Mouse (Mus musculus): ENCODE measurements around the gene Gm17402. TPM values are rescaled to one million over a fixed set of nuclear protein-coding genes. Genes with fewer than 3 reads are reported as not detected.

Gene Gm17402
- total and polyA plus RNA-seq, 3 experiments, result not detected

DNA sequence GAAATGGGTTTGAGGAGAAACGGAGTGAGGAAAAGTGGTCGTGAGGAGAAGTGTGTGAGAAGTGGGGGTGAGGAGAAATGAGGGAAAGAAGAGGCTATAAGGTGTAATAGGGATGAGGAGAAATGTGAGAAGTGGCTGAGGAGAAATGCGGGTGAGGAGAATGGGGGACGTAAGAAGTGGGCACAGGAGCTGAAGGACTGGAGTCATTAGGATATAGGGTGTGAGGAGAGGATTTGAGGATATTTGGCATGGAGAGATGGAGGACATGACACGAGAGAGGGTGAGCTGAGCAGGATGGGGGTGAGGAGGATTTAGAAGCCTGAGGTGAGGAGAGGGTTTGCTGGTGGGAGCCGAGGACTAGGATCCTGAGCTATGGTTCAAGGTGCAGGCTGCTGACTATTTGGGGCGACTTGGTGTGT lies 594 bp downstream of the Gm17402 start:
- H3K4me1 ChIP-seq (ENCODE audit: control insufficient read depth in 1 of 2, insufficient read depth in 2 of 2), result no peaks in the 10 kb centered on the region
- no peak overlapping the region for H3K4me3 ChIP-seq (replicated peaks in 1 of 3; ENCODE audit: low read depth in 2 of 3, low read length in 2 of 3, poor library complexity in 1 of 3)
- no peak for TF ChIP-seq SIN3A (IDR thresholded peaks at IDR 0.05; ENCODE audit: low read length)
- no peak for TF ChIP-seq SMC3 (IDR thresholded peaks at IDR 0.05; ENCODE audit: low read depth, low read length)
- TF ChIP-seq MXI1 (IDR thresholded peaks at IDR 0.05; ENCODE audit: low read depth, low read length), result no peak
- TF ChIP-seq JUND (conservative IDR thresholded peaks at IDR 0.05; ENCODE audit: low read depth, low read length), result no peak
- TF ChIP-seq MAFK (IDR thresholded peaks at IDR 0.05; ENCODE audit: insufficient replicate concordance, low read length), result no peak
- no peak for TF ChIP-seq ZMIZ1 (IDR thresholded peaks at IDR 0.05; ENCODE audit: low read depth, low read length)
- no peak for TF ChIP-seq POLR2AphosphoS2 (IDR thresholded peaks at IDR 0.05; ENCODE audit: low read depth, low read length)
- dilution Hi-C loops (cut with MboI; ENCODE audit: extremely low pct_ligation_motif_present, extremely low pct_unique_long_range_greater_than_20kb, low sequenced_read_pairs), result no loop called here
- H3K36me3 ChIP-seq (replicated peaks in 1 of 2; ENCODE audit: control insufficient read depth in 1 of 2, insufficient read depth in 1 of 2, low read length in 1 of 2), result no peaks in the 10 kb centered on the region
- no peak overlapping the region for H3K9ac ChIP-seq (ENCODE audit: insufficient read depth, low read depth)
- DNase-seq (ENCODE audit: extremely low read depth), result no peak
- peaks cover 4% of the 10 kb centered on the region for H3K9me3 ChIP-seq (replicated peaks; ENCODE audit: low read length)
- no peaks in the 10 kb centered on the region for H3K27me3 ChIP-seq (replicated peaks)
- no peak overlapping the region for H3K4me2 ChIP-seq (ENCODE audit: insufficient read depth, low read depth, poor library complexity, severe bottlenecking)
- no peaks in the 10 kb centered on the region for H3K79me2 ChIP-seq (replicated peaks; ENCODE audit: control insufficient read depth, extremely low read depth, insufficient read depth, poor library complexity, severe bottlenecking)
- in situ Hi-C loops (cut with MboI; ENCODE audit: low pct_ligation_motif_present, low pct_unique_long_range_greater_than_20kb, low sequenced_read_pairs), result no loop called here
- H3K27ac ChIP-seq (ENCODE audit: insufficient read depth, low read depth), result no peak overlapping the region

DNA sequence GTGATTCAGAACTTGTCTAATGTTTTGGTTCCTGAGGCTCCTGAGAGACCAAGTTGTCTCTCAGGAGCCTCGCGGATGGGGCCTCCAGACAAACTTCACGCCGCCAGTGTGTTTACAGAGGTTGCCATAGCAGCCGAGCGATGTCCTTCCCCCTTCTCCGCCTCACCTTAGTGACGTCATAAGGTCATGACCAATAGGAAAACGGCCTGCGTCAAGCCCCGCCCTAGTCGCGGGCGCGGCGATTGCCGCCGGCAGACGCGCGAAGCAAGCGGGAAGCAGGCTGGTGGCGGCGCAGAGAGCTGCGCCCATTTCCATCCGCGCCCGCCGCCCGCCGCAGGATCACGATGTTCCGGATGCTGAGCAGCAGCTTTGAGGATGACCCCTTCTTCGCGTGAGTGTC lies 1.1 kb downstream of the Gm17402 start, which contains the start of gene Mlf1:
TSS of gene Mlf1 (plus strand) at position 226 of the 400 bp plus-strand sequence.
- H3K4me2 ChIP-seq (ENCODE audit: insufficient read depth, low read depth, poor library complexity, severe bottlenecking), result no peak within 1 kb of the TSS; the same call in 1 of the 2 replicates

DNA sequence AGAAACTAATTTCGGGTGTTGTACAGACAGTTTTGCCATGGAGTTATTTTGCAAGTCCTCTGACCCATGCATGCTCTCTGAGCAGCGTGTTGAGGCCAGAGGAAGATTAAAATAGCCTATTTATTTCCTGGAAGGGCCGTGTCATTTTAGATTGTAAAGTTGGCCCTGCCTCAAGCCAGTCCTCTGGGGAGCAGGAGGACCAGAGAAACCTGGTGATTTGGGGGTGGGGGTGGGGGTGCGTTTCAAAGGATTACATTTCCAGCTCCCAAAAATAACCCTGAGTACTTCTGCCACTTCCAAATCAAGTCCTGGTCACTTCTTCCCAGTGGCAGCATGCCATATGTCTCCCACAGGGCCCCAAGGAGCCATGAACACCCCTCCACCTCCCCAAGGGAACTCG lies 2.2 kb downstream of the Gm17402 start:
- no peaks in the 10 kb centered on the region for H3K27me3 ChIP-seq (replicated peaks)
- H3K9me3 ChIP-seq (replicated peaks; ENCODE audit: low read length), result peaks cover 4% of the 10 kb centered on the region
- TF ChIP-seq SIN3A (IDR thresholded peaks at IDR 0.05; ENCODE audit: low read length) (no peak), KAT2A (IDR thresholded peaks at IDR 0.05; ENCODE audit: insufficient replicate concordance, low read length) (no peak), EP300 (IDR thresholded peaks at IDR 0.05; ENCODE audit: low read length) (no peak), ZC3H11A (IDR thresholded peaks at IDR 0.05; ENCODE audit: low read depth, low read length) (no peak), ELF1 (IDR thresholded peaks at IDR 0.05; ENCODE audit: low read depth, low read length) (no peak), E2F4 (IDR thresholded peaks at IDR 0.05; ENCODE audit: insufficient replicate concordance, low read depth, low read length) (no peak), NELFE (IDR thresholded peaks at IDR 0.05; ENCODE audit: low read depth, low read length) (no peak), JUND (conservative IDR thresholded peaks at IDR 0.05; ENCODE audit: low read depth, low read length) (no peak), SMC3 (IDR thresholded peaks at IDR 0.05; ENCODE audit: low read depth, low read length) (no peak), MAFK (IDR thresholded peaks at IDR 0.05; ENCODE audit: insufficient replicate concordance, low read length) (no peak), CHD1 (IDR thresholded peaks at IDR 0.05; ENCODE audit: low read depth, low read length) (no peak), NRF1 (IDR thresholded peaks at IDR 0.05; ENCODE audit: low read depth, low read length) (no peak), MYC (IDR thresholded peaks at IDR 0.05; ENCODE audit: low read depth, low read length) (no peak), MAZ (IDR thresholded peaks at IDR 0.05; ENCODE audit: low read depth, low read length) (no peak), ZNF384 (IDR thresholded peaks at IDR 0.05; ENCODE audit: low read depth, low read length) (no peak), POLR2AphosphoS2 (IDR thresholded peaks at IDR 0.05; ENCODE audit: low read depth, low read length) (no peak), USF1 (IDR thresholded peaks at IDR 0.05; ENCODE audit: low read depth, low read length) (no peak), GABPA (IDR thresholded peaks at IDR 0.05; ENCODE audit: insufficient replicate concordance, low read depth, low read length) (no peak), BHLHE40 (IDR thresholded peaks at IDR 0.05; ENCODE audit: low read depth, low read length) (no peak)
- no peak overlapping the region for H3K27ac ChIP-seq (ENCODE audit: insufficient read depth, low read depth)
- in situ Hi-C loops (cut with MboI; ENCODE audit: low pct_ligation_motif_present, low pct_unique_long_range_greater_than_20kb, low sequenced_read_pairs) (no loop called here), dilution Hi-C loops (cut with MboI; ENCODE audit: extremely low pct_ligation_motif_present, extremely low pct_unique_long_range_greater_than_20kb, low sequenced_read_pairs) (no loop called here)
- no peaks in the 10 kb centered on the region for H3K4me1 ChIP-seq (ENCODE audit: control insufficient read depth in 1 of 2, insufficient read depth in 2 of 2)
- H3K9ac ChIP-seq (ENCODE audit: insufficient read depth, low read depth), result no peak overlapping the region
- DNase-seq (ENCODE audit: extremely low read depth), result no peak
- H3K79me2 ChIP-seq (replicated peaks; ENCODE audit: control insufficient read depth, extremely low read depth, insufficient read depth, poor library complexity, severe bottlenecking), result no peaks in the 10 kb centered on the region
- H3K4me3 ChIP-seq (replicated peaks in 1 of 3; ENCODE audit: low read depth in 2 of 3, low read length in 2 of 3, poor library complexity in 1 of 3), result no peak overlapping the region
- no peaks in the 10 kb centered on the region for H3K36me3 ChIP-seq (replicated peaks in 1 of 2; ENCODE audit: control insufficient read depth in 1 of 2, insufficient read depth in 1 of 2, low read length in 1 of 2)
- H3K4me2 ChIP-seq (ENCODE audit: insufficient read depth, low read depth, poor library complexity, severe bottlenecking), result peak overlapping the region; percentile 25; the same call in 1 of the 2 replicates

More for the DNA sequence above, 1.1 kb downstream of the Gm17402 start, which contains the start of gene Mlf1:
- no peak for TF ChIP-seq MAX (IDR thresholded peaks at IDR 0.05; ENCODE audit: low read length)
- no peak for TF ChIP-seq GABPA (IDR thresholded peaks at IDR 0.05; ENCODE audit: insufficient replicate concordance, low read depth, low read length)
- no peak for TF ChIP-seq HCFC1 (IDR thresholded peaks at IDR 0.05; ENCODE audit: low read depth, low read length)
- no peak for TF ChIP-seq EP300 (IDR thresholded peaks at IDR 0.05; ENCODE audit: low read length)
- no peak for TF ChIP-seq POLR2A (IDR thresholded peaks at IDR 0.05; ENCODE audit: low read depth, low read length)
- no peak for TF ChIP-seq KAT2A (IDR thresholded peaks at IDR 0.05; ENCODE audit: insufficient replicate concordance, low read length)
- TF ChIP-seq JUN (IDR thresholded peaks at IDR 0.05; ENCODE audit: insufficient read depth, low read depth, low read length), result no peak
- TF ChIP-seq MAFK (IDR thresholded peaks at IDR 0.05; ENCODE audit: insufficient replicate concordance, low read length), result no peak
- no peak for TF ChIP-seq USF2 (conservative IDR thresholded peaks at IDR 0.05; ENCODE audit: low read depth, low read length)
- TF ChIP-seq UBTF (IDR thresholded peaks at IDR 0.05; ENCODE audit: low read depth, low read length), result no peak
- H3K9me3 ChIP-seq (replicated peaks; ENCODE audit: low read length), result peaks cover 4% of the 10 kb centered on the region
- H3K4me3 ChIP-seq (replicated peaks in 1 of 3; ENCODE audit: low read depth in 2 of 3, low read length in 2 of 3, poor library complexity in 1 of 3), result no peak within 1 kb of the TSS
- dilution Hi-C loops (cut with MboI; ENCODE audit: extremely low pct_ligation_motif_present, extremely low pct_unique_long_range_greater_than_20kb, low sequenced_read_pairs), result no loop called here
- in situ Hi-C loops (cut with MboI; ENCODE audit: low pct_ligation_motif_present, low pct_unique_long_range_greater_than_20kb, low sequenced_read_pairs), result no loop called here
- H3K36me3 ChIP-seq (replicated peaks in 1 of 2; ENCODE audit: control insufficient read depth in 1 of 2, insufficient read depth in 1 of 2, low read length in 1 of 2), result no peaks in the 10 kb centered on the region
- no peak for DNase-seq (ENCODE audit: extremely low read depth)
- no peak within 1 kb of the TSS for H3K27ac ChIP-seq (ENCODE audit: insufficient read depth, low read depth)
- H3K4me1 ChIP-seq (ENCODE audit: control insufficient read depth in 1 of 2, insufficient read depth in 2 of 2), result no peaks in the 10 kb centered on the region
- no peaks in the 10 kb centered on the region for H3K27me3 ChIP-seq (replicated peaks)
- no peak within 1 kb of the TSS for H3K9ac ChIP-seq (ENCODE audit: insufficient read depth, low read depth)
- H3K79me2 ChIP-seq (replicated peaks; ENCODE audit: control insufficient read depth, extremely low read depth, insufficient read depth, poor library complexity, severe bottlenecking), result no peaks in the 10 kb centered on the region
